Mouse (Mus musculus) limb, embryonic 13.5 days (tissue): ENCODE measurements around the gene Slc6a11. TPM values are rescaled to one million over a fixed set of nuclear protein-coding genes. Genes with fewer than 3 reads are reported as not detected.

Source experiments
- ATAC-seq: fragments of 200-750 bp; cut with Nextera tagmentation; 2 replicates; pipeline ENCODE4 v1.8.0; 2017; ENCODE audit warnings: low read depth, moderate number of reproducible peaks, moderate TSS enrichment; ENCODE audit not compliant: low FRiP score
- H3K27ac ChIP-seq: fragments of 300-500 bp; sonication (generic); 2 replicates; pipeline ENCODE4 v1.5.1; 2015; ENCODE audit warnings: inconsistent platforms, mild to moderate bottlenecking, moderate library complexity
- H3K27me3 ChIP-seq: fragments of 300-500 bp; sonication (generic); 2 replicates; pipeline ENCODE4 v1.6.1; 2015; ENCODE audit warnings: mild to moderate bottlenecking, inconsistent platforms
- H3K36me3 ChIP-seq: fragments of 300-500 bp; sonication (generic); 2 replicates; pipeline ENCODE4 v1.6.1; 2015; ENCODE audit warnings: inconsistent platforms, mild to moderate bottlenecking, moderate library complexity
- H3K4me1 ChIP-seq: fragments of 300-500 bp; sonication (generic); 2 replicates; pipeline ENCODE4 v1.6.1; 2015; ENCODE audit warnings: inconsistent platforms
- H3K4me2 ChIP-seq: fragments of 300-500 bp; sonication (generic); replicated peaks from 2 replicates; pipeline ENCODE4 v1.6.1; 2015; ENCODE audit warnings: inconsistent platforms, mild to moderate bottlenecking, moderate library complexity
- H3K4me3 ChIP-seq: fragments of 300-500 bp; sonication (generic); 2 replicates; pipeline ENCODE4 v1.5.1; 2015; ENCODE audit warnings: moderate library complexity, mild to moderate bottlenecking, inconsistent platforms
- H3K9ac ChIP-seq: fragments of 300-500 bp; sonication (generic); 2 replicates; pipeline ENCODE4 v1.6.1; 2015; ENCODE audit warnings: mild to moderate bottlenecking, inconsistent platforms
- H3K9me3 ChIP-seq: fragments of 300-500 bp; sonication (generic); 2 replicates; pipeline ENCODE4 v1.6.1; 2016; ENCODE audit warnings: inconsistent platforms
- WGBS: fragments of 180-500 bp; shearing (Covaris S2); methylation state at CpG from one replicate; pipeline ENCODE4 v1.1.7; 2015; 5-methylcytosine and 5-hydroxymethylcytosine counted together
- polyA plus RNA-seq: library from polyadenylated mRNA; unstranded; fragments of >200 nt; fragmentation: Nextera tagmentation; extraction: Ambion mirVana; gene quantifications from 2 replicates; pipeline ENCODE4 v1.2.1, GENCODE M21; 2015

Slc6a11 gene
- polyA plus RNA-seq, 1 experiment from 2014 or later: 0.25 TPM

DNA sequence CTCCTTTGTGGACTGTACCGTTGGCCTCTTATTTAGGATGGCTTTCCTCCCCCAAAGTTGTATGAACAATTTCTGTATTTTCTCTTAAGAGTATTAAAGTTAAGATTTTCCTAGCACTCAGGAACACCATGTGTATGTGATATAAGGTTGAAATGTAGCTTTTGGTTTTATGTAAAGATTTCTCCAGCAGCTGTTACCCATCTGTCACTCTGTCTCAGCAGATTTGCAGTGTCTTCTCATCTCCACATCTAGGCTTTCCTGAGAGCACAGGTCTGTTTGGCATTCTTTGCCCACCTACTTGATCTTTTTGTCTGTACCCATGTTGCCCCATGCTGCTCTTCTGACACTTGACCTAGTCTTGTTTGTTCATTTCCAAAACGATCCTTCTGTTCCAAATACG, 10.4 kb downstream of the Slc6a11 start:
- H3K27ac ChIP-seq: no peak overlapping the region
- H3K36me3 ChIP-seq: no peaks in the 10 kb centered on the region
- H3K4me1 ChIP-seq: no peaks in the 10 kb centered on the region
- H3K4me2 ChIP-seq: no peak overlapping the region
- H3K9ac ChIP-seq: no peak overlapping the region
- no peaks in the 10 kb centered on the region; the same call in 1 of the 2 replicates for H3K9me3 ChIP-seq
- WGBS: 67% methylated on average over 3 of the region's 3 CpGs
- no peak overlapping the region for H3K4me3 ChIP-seq
- no peak for ATAC-seq
- no peaks in the 10 kb centered on the region for H3K27me3 ChIP-seq

DNA sequence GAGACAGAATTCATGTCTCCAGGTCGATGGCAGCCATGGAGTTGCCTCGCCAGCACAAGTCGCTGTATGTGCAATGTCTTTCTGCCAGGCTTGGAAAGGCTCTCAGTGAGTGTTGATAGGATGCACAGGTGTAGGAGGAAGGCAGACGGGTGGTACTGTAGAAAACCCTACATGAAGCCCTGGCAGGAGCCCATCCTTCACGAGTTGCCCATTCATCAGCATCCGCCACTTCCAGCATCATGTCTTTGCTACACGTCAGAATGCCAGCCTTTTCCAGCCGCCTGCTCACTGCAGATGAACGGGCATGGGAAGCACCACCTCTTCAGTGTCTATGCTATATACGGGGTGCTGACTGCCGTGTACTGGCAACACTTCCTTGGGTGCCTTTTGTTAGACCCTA, 11.4 kb downstream of the Slc6a11 start:
- no peak overlapping the region for H3K9ac ChIP-seq
- H3K27me3 ChIP-seq: no peaks in the 10 kb centered on the region
- 88% methylated on average over 11 of the region's 11 CpGs for WGBS
- no peak overlapping the region for H3K4me2 ChIP-seq
- no peaks in the 10 kb centered on the region for H3K36me3 ChIP-seq
- H3K4me1 ChIP-seq: no peaks in the 10 kb centered on the region
- no peaks in the 10 kb centered on the region; the same call in 1 of the 2 replicates for H3K9me3 ChIP-seq
- H3K27ac ChIP-seq: no peak overlapping the region
- no peak overlapping the region for H3K4me3 ChIP-seq
- ATAC-seq: no peak

DNA sequence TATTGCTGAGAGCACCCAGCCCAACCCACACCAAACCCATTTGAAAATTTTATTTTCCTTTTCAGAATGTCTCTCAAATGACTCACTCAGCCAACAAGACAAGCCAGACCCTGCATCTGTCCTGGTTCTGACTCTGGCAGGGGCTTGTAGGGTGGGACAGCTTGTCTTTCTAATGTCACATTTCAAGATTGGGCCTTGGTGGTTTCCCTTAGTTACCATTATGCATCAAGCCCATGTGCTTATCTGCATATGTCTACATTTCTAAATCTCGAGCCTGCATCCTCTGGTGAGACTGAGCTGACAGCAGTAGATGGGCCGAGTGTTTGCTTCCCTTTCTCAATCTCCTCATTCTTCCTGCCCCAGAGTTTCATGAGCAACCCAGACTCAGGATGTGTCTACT, 12.5 kb downstream of the Slc6a11 start:
- Histone ChIP-seq H3K27me3 (no peaks in the 10 kb centered on the region), H3K4me3 (no peak overlapping the region), H3K9me3 (no peaks in the 10 kb centered on the region; the same call in 1 of the 2 replicates), H3K9ac (no peak overlapping the region), H3K27ac (no peak overlapping the region), H3K36me3 (no peaks in the 10 kb centered on the region), H3K4me2 (no peak overlapping the region), H3K4me1 (no peaks in the 10 kb centered on the region)
- ATAC-seq: no peak
- 55% methylated on average over 2 of the region's 2 CpGs for WGBS

DNA sequence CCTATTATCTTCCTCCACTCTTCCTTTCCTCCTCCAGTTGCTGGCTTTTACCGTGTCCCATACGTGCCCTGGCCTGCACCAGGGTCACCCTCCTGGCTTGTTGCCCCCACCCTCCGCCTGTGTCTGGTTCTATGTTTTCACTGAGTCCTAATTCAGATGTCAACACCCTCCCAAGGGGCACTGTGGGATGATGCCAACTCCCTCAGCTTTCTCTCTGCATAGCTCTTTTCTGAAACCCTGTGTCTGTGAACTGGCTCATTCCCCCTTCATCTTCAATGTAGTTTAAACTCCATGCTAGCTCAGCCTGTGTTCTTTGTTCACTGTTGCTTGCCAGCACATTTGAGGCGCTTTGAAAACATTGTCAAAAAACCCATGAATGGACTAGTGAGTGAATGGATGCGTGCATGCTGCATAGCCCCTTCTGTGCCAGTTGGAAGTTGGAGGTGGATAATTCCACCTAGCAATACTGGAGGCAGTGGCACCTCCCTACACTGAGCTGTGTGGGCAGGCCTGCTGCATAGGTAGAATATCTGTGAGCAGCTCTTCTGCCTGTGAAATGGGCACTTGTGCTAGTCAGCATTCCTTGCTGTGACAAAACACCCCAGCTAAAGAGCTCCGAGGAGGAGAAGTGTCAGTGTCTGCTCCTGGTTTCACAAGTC, 13.5 kb downstream of the Slc6a11 start:
- Histone ChIP-seq H3K9ac (no peak overlapping the region), H3K36me3 (no peaks in the 10 kb centered on the region), H3K4me2 (no peak overlapping the region), H3K9me3 (no peaks in the 10 kb centered on the region; the same call in 1 of the 2 replicates), H3K27me3 (no peaks in the 10 kb centered on the region), H3K4me1 (no peaks in the 10 kb centered on the region), H3K4me3 (no peak overlapping the region), H3K27ac (no peak overlapping the region)
- 73% methylated on average over 6 of the region's 6 CpGs for WGBS
- no peak for ATAC-seq

DNA sequence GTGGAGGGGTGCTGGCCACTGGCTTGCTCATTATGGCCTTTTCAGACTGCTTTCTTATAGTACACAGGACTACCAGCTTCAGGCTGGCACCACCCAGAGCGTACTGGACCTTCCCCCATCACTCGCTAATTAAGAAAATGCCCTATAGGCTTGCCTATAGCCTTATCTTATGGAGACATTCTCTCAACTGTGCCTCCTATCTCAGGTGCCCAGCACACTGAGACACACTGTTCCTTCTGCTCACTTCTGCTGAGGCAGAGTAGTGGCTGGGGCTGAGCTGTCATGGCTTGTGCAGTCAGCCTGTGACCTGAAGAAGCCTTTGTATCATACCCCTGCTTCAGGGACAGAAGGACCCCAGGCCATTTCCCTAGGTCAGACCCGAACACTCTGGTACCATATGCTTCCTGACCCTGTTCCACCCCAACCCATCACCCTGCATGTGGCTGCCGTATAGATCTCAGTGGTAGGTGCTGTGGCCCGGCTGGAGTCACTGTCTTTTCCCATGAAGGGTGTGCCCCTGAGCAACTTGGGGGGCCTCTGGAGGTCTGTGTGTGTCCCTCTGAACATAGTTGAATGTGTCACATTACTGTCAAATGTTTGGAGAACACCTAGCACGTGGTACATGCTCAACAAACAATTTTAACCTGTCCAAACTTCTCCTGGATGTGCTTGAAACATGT, 14.7 kb downstream of the Slc6a11 start:
- Histone ChIP-seq H3K9me3 (no peaks in the 10 kb centered on the region; the same call in 1 of the 2 replicates), H3K27ac (no peak overlapping the region), H3K4me2 (no peak overlapping the region), H3K36me3 (no peaks in the 10 kb centered on the region), H3K4me1 (no peaks in the 10 kb centered on the region), H3K9ac (no peak overlapping the region), H3K4me3 (no peak overlapping the region), H3K27me3 (no peaks in the 10 kb centered on the region)
- ATAC-seq: no peak
- 76% methylated on average over 6 of the region's 6 CpGs for WGBS

DNA sequence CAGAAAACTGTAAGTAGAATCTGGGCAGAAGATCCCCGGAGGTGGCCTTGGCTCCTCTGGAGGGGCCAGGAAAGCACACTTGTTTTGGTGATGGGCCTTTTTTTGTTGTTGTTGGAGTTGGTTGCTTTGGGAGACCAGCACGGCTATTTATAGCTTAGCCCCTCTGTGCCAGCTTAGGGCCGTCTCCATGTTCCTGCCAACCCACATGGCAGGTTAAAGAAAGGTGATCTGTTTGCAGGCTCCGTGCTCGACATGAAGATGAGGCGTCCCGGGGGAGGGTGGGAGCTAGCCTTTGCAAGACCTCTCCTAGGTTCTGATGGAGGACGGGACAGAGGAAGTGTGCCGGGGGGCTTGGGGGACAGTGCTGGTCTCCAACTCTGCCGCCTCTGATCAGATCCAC, 24.7 kb downstream of the Slc6a11 start:
- H3K9me3 ChIP-seq: no peaks in the 10 kb centered on the region
- no peak overlapping the region for H3K27ac ChIP-seq
- no peak overlapping the region for H3K9ac ChIP-seq
- 84% methylated on average over 10 of the region's 10 CpGs for WGBS
- H3K27me3 ChIP-seq: 0 out of 2 replicates have a peak, but pooled peaks cover 2% of the 10 kb centered on the region
- no peak for ATAC-seq
- no peak overlapping the region for H3K4me3 ChIP-seq
- no peaks in the 10 kb centered on the region for H3K4me1 ChIP-seq
- H3K4me2 ChIP-seq: no peak overlapping the region
- no peaks in the 10 kb centered on the region for H3K36me3 ChIP-seq

DNA sequence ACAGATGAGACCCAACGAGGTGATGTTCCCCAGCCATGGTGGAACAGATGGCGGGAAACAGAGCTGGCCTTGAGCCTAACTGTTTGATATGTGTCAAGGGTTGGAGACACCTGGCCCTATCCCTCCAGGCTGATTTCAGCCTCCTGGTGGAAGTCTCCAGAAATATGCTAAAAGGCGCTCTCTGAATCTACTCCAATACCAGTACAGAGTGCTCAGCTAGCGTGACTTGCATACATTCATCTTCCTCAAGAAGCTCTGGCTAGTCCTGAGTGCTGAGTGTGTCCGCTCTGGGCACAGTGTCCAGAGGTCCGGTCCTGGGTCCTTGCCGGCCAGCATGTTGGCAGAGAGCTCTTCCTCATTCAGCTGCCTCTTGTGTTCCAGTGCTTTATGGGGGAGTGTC, 27.8 kb downstream of the Slc6a11 start:
- no peak for ATAC-seq
- Histone ChIP-seq H3K36me3 (no peaks in the 10 kb centered on the region), H3K4me3 (no peak overlapping the region), H3K9me3 (no peaks in the 10 kb centered on the region), H3K27me3 (0 out of 2 replicates have a peak, but pooled peaks cover 2% of the 10 kb centered on the region), H3K4me1 (no peaks in the 10 kb centered on the region), H3K4me2 (no peak overlapping the region), H3K27ac (no peak overlapping the region), H3K9ac (no peak overlapping the region)
- WGBS: 85% methylated on average over 7 of the region's 7 CpGs

DNA sequence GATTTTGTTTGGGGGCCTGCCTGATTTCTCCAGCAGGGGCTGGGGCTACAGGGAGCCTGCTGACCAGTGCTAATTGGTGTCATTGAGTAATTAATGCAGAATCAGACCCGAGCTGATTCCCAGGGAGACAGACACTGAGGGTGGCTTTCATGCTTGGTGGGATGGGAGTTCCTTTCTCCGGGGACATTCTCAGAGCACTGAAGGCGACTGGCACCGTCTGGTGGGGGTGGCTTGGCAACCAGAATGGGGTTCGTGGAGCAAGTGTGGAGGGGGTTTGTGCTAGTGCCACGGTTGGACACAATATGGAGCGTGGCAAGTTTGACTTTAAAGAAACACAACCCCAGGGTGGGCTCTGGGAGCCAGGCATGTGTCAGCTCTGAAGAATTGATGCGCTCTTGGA, 29.7 kb downstream of the Slc6a11 start:
- H3K4me3 ChIP-seq: no peak overlapping the region
- WGBS: 73% methylated on average over 8 of the region's 8 CpGs
- no peaks in the 10 kb centered on the region for H3K4me1 ChIP-seq
- no peak overlapping the region for H3K4me2 ChIP-seq
- 0 out of 2 replicates have a peak, but pooled peaks cover 4% of the 10 kb centered on the region for H3K27me3 ChIP-seq
- no peak overlapping the region for H3K27ac ChIP-seq
- no peaks in the 10 kb centered on the region for H3K36me3 ChIP-seq
- ATAC-seq: no peak
- no peaks in the 10 kb centered on the region for H3K9me3 ChIP-seq
- no peak overlapping the region for H3K9ac ChIP-seq

DNA sequence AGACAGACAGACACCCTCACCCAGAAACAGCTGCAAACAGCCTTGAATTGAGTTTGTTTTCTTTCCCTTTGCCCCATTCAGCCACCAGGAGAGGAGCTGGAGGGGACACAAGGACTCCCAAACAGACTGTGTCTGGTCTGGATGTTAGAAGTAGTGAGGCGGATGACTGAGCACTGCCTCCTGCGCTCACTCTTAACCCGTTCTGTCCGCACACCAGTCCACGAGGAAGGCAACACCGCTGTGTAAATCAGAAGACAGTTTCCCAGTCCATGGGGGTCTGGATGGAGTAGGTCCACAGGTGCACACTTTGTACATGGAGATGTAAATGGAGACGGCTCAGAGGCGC, 43.0 kb downstream of the Slc6a11 start:
- Histone ChIP-seq H3K4me2 (no peak overlapping the region), H3K27me3 (peaks cover 40% of the 10 kb centered on the region), H3K36me3 (no peaks in the 10 kb centered on the region), H3K4me1 (no peaks in the 10 kb centered on the region), H3K4me3 (no peak overlapping the region), H3K27ac (no peak overlapping the region), H3K9me3 (no peaks in the 10 kb centered on the region), H3K9ac (no peak overlapping the region)
- 9% methylated on average over 8 of the region's 8 CpGs for WGBS
- no peak for ATAC-seq

DNA sequence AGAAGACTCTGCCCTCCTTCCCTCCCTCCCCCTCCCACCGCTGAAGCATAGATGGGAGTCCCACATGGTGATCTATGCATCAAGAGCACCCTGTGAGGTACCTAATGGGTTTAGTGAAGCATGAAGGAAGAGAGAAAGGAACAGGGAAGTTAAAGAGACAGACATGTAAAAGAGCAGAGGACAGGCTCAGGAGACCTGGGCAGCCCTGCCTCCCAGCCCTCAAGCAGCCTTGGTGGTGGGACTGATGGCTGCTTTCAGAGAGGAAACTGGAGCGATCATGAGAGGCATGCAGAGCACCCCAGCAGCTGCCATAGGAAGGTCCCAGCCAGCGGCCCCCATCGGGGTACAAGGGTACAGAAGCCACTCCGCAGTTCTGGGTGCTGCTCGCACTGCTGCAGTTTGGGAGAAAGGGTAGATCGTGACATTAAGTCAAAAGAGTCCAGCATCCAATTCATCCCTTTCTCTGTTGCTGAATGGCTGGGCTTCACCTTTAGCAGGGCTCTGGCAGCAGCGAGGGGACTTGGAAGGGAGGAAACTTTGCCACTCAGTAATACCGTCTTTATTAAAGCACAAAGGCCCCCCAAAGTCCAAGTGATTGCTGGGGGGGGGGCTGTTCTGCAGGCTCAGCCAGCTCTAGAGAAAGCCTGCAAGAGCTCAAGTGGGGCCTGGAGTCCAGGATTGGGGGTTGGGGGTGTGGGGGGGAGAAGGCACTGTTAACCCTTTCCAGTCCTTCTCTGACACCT, 43.5 kb downstream of the Slc6a11 start:
- H3K27me3 ChIP-seq: peaks cover 40% of the 10 kb centered on the region
- H3K4me2 ChIP-seq: no peak overlapping the region
- H3K4me1 ChIP-seq: no peaks in the 10 kb centered on the region
- H3K9ac ChIP-seq: no peak overlapping the region
- no peak for ATAC-seq
- no peak overlapping the region for H3K4me3 ChIP-seq
- no peaks in the 10 kb centered on the region for H3K9me3 ChIP-seq
- 11% methylated on average over 9 of the region's 9 CpGs for WGBS
- H3K36me3 ChIP-seq: no peaks in the 10 kb centered on the region
- H3K27ac ChIP-seq: no peak overlapping the region

DNA sequence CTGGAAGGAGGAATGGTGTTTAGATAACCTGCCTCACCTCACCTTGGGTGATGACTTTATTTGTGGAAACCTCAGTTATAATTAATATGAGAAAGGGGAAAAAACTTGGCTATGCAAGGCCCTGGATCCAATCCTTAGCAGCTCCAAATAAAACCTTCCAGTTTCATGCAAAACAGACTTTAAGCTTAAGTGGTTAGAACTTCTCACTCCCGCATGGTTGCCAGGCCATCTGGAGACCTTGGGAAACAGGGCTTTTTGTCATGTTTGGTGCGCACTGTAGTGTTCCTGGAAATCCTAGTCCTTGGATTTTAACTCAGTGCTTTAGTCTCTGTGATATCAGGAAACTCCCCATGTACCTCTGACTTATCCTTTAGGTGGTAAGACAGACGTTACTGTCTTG, 47.1 kb downstream of the Slc6a11 start:
- Histone ChIP-seq H3K9me3 (no peaks in the 10 kb centered on the region), H3K4me1 (no peaks in the 10 kb centered on the region), H3K9ac (no peak overlapping the region), H3K27me3 (peaks cover 33% of the 10 kb centered on the region), H3K4me2 (no peak overlapping the region), H3K27ac (no peak overlapping the region), H3K36me3 (no peaks in the 10 kb centered on the region), H3K4me3 (no peak overlapping the region)
- ATAC-seq: no peak
- 83% methylated on average over 3 of the region's 3 CpGs for WGBS

DNA sequence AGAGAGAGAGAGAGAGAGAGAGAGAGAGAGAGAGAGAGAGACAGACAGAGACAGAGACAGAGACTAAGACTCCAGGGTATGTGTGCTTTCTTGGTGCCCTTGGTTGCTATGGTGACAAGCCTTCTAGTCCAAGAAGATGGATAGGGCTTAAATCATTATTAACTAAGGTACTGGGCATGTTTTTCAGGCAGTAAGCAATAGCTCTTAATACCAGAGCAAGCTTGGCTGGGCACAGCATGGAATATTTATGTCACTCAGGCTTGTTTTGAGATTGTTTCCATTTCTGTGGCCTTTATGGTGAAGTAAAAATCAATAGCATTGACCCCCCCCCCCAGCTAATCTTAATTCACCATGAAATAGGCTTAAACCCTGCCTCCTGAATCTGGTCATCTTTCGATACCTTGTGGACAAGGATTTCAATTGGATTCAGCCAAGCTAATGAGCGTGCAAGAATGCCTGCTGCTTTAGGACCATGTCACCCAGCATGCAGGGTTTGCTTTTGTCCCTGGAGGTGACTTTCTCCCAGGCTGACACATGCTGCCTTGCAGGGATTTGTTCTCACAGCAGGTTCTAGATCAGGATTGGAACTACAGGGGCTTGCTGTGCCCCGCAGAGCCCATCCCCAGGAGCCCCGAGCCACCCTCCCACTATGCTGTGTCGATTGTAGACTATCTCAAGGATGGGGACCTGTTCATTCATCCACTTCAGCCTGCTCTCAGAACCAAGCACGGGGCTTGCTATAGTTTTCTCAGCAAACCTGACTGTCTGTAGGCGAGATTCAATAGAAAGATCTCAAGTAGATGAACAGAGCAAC, 51.5 kb downstream of the Slc6a11 start:
- no peaks in the 10 kb centered on the region for H3K27me3 ChIP-seq
- no peak overlapping the region for H3K9ac ChIP-seq
- 75% methylated on average over 7 of the region's 7 CpGs for WGBS
- H3K4me3 ChIP-seq: no peak overlapping the region
- no peak overlapping the region for H3K4me2 ChIP-seq
- no peaks in the 10 kb centered on the region for H3K9me3 ChIP-seq
- no peak overlapping the region for H3K27ac ChIP-seq
- no peak for ATAC-seq
- H3K4me1 ChIP-seq: no peaks in the 10 kb centered on the region
- no peaks in the 10 kb centered on the region for H3K36me3 ChIP-seq
